Mouse (Mus musculus): ENCODE data around the gene Wdr70.

Wdr70 gene

DNA sequence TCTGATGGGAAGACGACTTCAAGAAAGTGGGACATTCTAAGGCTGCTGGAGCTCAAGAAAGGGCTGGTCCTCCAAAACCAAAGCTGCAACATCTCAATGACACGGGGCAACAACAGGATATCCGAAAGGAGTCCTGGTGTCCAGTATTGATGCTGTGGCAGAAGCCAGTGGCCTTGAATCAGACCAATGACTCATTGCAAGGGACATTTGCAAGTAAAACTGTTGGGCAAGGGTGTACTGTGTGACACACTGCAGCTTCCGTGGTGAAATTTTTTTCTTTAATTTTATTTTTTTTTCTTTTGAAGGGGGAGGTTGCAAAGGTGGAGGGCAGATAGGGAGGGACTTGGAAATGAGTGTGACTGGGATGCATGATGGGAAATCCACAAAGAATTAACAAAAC lies 256.6 kb downstream of the Wdr70 start:
- no peak for DNase-seq

DNA sequence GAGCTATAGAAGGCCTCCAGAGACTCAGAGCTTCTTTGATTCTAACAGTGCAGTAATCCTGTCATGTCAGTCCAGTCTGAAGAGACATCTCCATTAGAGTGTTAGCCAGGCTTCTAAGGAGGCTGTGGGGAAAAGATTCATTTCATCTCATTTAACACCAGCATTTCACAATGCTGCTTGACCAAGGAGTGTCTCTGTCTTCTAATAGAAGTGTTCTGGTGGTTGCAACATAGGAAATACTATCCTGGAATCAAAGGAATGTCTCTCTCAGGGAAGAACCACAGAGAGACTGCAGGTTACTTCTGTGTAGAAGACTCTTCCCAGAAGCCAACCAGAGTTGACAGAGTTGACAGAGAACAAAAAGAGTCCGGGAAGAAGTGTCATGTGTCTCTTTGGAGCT lies 257.3 kb downstream of the Wdr70 start:
- no peak for DNase-seq

DNA sequence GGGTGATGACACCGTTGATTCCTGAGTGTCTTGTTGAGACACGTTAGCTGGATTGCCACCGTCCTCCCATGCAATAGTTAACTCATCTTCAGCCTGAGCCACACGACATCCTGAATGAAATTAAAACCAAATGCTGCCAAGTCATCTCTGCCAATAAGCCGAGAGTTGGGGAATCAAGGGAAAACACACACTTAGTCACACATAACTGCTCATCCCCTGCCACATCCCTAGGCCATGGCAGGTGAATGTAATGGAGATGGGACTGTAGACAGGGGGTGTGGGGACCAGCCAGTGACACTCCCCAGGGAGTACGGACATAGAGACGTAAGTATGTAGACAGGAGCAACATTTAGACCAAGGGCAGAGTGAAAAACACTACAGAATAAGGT lies 260.1 kb downstream of the Wdr70 start:
- DNase-seq, result no peak

DNA sequence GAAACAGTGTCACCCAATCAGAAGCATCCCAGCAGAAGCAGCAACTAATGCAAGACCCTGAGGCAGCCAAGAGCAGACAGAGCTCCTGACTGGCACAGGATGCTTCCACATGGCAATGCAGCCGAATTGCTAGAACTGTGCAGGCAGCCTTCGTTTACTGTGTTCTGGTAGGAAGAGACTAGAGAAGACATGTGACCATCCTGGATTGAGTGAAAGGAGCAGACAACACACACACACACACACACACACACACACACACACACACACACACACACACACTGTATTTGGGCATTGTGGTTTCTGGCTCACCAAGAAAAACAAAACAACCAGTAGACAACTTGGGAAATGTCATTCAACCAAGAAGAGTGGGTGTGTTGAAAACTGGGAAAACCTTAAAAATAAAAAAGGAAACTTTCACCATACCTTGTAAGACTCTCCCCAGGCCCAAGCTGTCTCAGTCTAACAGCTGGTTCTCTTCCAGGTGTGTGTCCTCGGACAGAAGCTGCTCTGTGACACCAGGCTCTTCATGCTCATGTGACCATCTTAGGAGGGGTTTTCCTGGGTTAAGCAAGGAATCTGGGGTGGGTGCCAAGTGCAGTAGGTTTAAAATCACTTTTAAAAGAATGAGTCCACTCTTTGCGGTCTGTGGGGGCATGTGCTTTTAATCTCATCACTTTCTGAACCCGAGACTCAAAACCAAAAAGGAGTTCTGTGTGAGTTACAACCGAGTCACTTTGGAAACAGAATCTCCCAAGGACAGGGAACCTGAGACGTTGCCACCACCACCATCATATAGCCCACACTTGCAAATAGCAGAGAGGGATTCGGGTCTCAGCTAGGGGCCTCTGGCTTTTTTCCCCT lies 260.7 kb downstream of the Wdr70 start:
- no peak for DNase-seq

DNA sequence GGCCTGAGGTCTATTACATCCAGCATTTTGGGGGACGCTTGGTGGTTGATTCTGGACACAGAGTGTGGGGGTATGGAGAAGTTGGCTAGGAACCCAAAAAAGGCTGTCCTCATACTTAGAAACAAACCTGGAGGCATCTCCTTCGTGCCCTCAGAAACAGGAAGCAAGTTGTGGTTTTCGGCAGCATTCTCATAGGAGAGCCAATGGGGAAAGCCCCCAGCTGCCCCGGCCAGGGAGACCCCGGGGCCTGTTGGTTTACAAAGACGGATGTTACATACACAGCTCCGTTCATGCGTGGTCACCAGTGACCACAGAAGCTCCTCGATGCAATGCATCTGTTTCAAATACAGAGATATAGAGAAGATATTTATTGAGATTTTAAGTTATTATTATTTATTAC lies 263.6 kb downstream of the Wdr70 start:
- DNase-seq, result no peak

DNA sequence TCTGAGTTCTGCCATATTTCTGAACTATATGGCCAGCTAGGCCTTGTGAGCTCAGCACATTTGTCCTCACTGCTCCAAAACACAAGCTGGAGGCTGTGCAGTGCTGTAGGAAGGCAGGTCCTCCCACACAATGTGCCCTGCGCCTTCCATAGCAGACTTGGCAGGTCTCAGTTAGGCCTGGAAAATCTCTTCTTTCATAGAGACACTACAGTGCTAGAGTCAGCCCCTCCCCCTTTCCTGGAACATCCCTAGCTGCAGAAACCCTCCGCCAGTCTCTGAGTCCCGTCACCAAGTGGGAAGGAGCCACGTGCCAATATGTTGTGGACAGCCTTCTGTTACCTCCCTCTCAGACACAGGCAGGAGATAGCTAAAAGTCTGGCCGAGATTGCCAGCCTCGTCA lies 273.5 kb downstream of the Wdr70 start:
- DNase-seq, result no peak

DNA sequence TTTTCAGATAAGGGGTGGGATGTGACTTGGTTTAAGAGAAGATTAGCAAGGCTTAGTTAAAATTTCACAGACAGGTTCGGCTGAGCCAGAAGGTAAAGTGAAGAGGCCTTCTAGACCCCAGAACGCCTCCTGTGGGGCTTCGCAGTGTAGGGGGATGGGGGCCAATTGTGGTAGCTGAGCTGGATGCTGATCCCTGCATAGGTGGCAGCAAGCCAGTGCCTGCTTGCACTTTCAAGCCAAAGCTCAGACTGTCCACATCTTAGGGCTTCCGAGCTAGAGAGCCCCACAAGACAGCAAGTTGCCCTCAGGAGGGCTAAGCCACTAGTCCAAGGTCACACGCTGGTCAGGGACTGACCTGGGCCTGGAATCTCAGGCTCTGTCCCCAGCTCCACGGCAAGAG lies 275.1 kb downstream of the Wdr70 start:
- DNase-seq, result no peak
